Mouse (Mus musculus) kidney, adult 2 months (tissue): Measurements from ENCODE around the gene Thumpd3.

Source experiments
- CTCF ChIP-seq: fragments of 200-500 bp; conservative IDR thresholded peaks from 2 replicates; pipeline ENCODE4 v1.5.1; 2011; ENCODE audit warnings: low read depth, mild to moderate bottlenecking, control low read depth, low read length, moderate library complexity, mixed read lengths; ENCODE audit not compliant: insufficient read depth, insufficient read length
- POLR2A ChIP-seq: fragments of 200-500 bp; IDR thresholded peaks from one replicate; pipeline ENCODE4 v1.6.1; 2011; ENCODE audit warnings: low read depth, low read length, control low read depth

DNA sequence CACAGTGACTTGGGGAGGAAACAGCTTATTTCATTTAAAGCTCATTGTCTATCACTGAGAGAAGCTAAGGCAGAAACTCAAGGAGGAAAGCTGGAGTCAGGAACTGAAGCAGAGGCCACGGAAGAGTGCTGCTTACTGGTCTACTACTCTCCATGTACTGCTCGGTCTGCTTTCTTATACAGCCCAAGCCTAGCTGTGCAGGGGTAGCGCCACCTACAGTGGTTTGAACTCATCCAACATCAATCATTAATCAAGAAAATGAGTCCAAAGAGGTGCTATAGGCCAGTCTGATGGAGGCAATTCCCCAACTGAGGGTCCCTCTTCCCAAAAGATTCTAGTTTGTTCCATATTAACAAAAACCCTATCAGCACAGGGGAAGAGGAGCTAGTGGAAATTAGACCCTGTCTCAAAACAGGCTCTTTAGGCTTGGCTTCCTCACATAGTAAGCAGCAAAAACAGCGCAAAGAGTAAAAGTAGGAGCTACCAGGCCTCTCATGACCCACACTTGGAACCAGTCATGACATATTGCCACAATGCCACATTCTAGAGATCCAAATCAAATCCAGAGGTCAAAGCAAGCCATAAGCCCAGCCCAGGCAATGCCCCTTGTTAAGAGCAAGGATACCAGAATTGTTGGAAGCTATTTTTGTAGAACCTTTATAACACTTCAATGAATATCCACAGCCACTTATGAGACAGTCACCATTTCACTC, 9.4 kb upstream of the Thumpd3 start:
- TF ChIP-seq CTCF: peak; percentile 39; the same call in 1 of the 2 replicates
- no peak for TF ChIP-seq POLR2A
